Mouse (Mus musculus): ENCODE data around the gene Mrgprx2.
"Not testable (repeated sequence)": the region's sequence is repeated elsewhere in the genome, so short reads cannot be mapped to it uniquely, and the experiment has no call there.

Gene Mrgprx2

GRCm38 (mm10) chr7:48499221-48499620, at the start of gene Mrgprx2:
Mrgprx2 (minus strand) TSS chr7:48499321.
- DNase-seq (ENCODE audit: low spot score), result no peak

- DNase-seq (ENCODE audit: low spot score), result no peak
Observed at GRCm38 (mm10) chr7:48456242-48456641, 42.9 kb downstream of the Mrgprx2 start, which contains the start of gene Mrgprb1. Mrgprb1 (minus strand) TSS chr7:48456342.

GRCm38 (mm10) chr7:48436581-48436980, 62.5 kb downstream of the Mrgprx2 start:
- DNase-seq (ENCODE audit: low spot score), result no peak

GRCm38 (mm10) chr7:48435936-48436335, 63.2 kb downstream of the Mrgprx2 start:
- not testable (repeated sequence) for DNase-seq (ENCODE audit: low spot score)

Data from MN1 (cell line).